Mouse (Mus musculus) CH12F3 (cell line): Measurements from ENCODE around the gene Tas2r119.

Experiments
- in situ Hi-C: fragments of 300-500 bp; cut with MboI; formaldehyde crosslinking; loops from 2 replicates; pipeline ENCODE4 v1.14.3; 2020; ENCODE audit warnings: low sequenced_read_pairs

Tas2r119 gene

GRCm38 (mm10) chr15:32223028-32223427 lies 45.9 kb downstream of the Tas2r119 start:
- in situ Hi-C loops, result no loop called here

GRCm38 (mm10) chr15:32225394-32225793 lies 48.3 kb downstream of the Tas2r119 start:
- in situ Hi-C loops, result no loop called here

- in situ Hi-C loops, result no loop called here
Measured at GRCm38 (mm10) chr15:32226381-32226780, 49.3 kb downstream of the Tas2r119 start.

- in situ Hi-C loops, result no loop called here
Measured at GRCm38 (mm10) chr15:32226888-32227395, 49.9 kb downstream of the Tas2r119 start.
